Mouse (Mus musculus) small intestine, adult 2 months (tissue): ENCODE results near the gene Eif3i. TPM values are rescaled to one million over a fixed set of nuclear protein-coding genes. Genes with fewer than 3 reads are reported as not detected.
A peak's percentile ranks its signal among the peaks of the same experiment; 100 is the strongest.

Experiments
- H3K27ac ChIP-seq: fragments of 200-500 bp; 2 replicates; pipeline ENCODE4 v1.5.1; 2012; ENCODE audit warnings: low read depth, low read length, control low read depth, inconsistent platforms; ENCODE audit not compliant: insufficient read depth
- H3K27me3 ChIP-seq: fragments of 200-500 bp; 2 replicates; pipeline ENCODE4 v1.6.1; 2012; ENCODE audit warnings: mild to moderate bottlenecking, moderate library complexity, low read length, inconsistent platforms; ENCODE audit not compliant: control insufficient read depth, insufficient read depth
- H3K36me3 ChIP-seq: fragments of 200-500 bp; 2 replicates; pipeline ENCODE4 v1.6.1; 2012; ENCODE audit warnings: mild to moderate bottlenecking, low read length, control low read depth, inconsistent platforms; ENCODE audit not compliant: control insufficient read depth, insufficient read depth
- H3K4me1 ChIP-seq: fragments of 200-500 bp; 2 replicates; pipeline ENCODE4 v1.6.1; 2012; ENCODE audit warnings: low read length, inconsistent platforms, mixed read lengths; ENCODE audit not compliant: control insufficient read depth, insufficient read depth, insufficient read length
- H3K4me3 ChIP-seq: fragments of 200-500 bp; 2 replicates; pipeline ENCODE4 v1.5.1; 2012; ENCODE audit warnings: low read depth, mild to moderate bottlenecking, control low read depth, inconsistent platforms, low read length, moderate library complexity
- CTCF ChIP-seq: fragments of 200-500 bp; IDR thresholded peaks from 2 replicates; pipeline ENCODE4 v1.5.1; 2012; ENCODE audit warnings: low read depth, mild to moderate bottlenecking, control low read depth, inconsistent platforms, low read length, moderate library complexity, mixed read lengths; ENCODE audit not compliant: insufficient replicate concordance, insufficient read length; ENCODE audit errors: extremely low read depth
- POLR2A ChIP-seq: fragments of 200-500 bp; IDR thresholded peaks from 2 replicates; pipeline ENCODE4 v1.6.1; 2012; ENCODE audit warnings: low read depth, mild to moderate bottlenecking, control low read depth, inconsistent platforms, low read length, moderate library complexity
- WGBS: fragments of 180-500 bp; shearing (Covaris S2); methylation state at CpG from one replicate; pipeline ENCODE4 v1.1.7; 2018; 5-methylcytosine and 5-hydroxymethylcytosine counted together
- polyA plus RNA-seq: library from polyadenylated mRNA; depleted of rRNA; stranded (reverse); fragments of >200 nt; gene quantifications from 2 replicates; pipeline ENCODE4 v1.2.3, GENCODE M21; 2012

Eif3i gene
- polyA plus RNA-seq, 1 experiment, result 202 TPM

DNA sequence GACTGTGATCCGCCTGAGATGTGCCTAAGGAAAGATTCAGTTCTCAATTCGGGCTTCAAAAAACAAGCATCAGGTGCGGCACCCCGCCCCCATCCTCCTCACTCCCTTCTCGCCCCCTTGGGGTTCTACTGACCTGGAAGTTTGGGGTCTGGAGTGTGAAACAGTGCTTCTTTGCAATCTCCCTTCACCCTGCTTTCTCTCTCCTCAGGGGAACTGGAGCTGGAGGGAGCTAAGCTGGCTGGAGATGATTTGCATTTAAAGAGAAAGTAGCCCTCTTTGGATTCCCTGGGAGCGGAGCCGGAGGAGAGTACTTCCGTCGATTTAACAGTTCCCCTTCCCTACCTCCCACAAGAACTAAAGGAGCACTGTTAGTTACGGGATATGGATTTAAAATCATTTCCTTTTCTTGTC, 23.2 kb upstream of the Eif3i start, which contains the start of gene Ccdc28b:
TSS of gene Ccdc28b (minus strand) at position 267 of the 411 bp plus-strand sequence.
- Histone ChIP-seq H3K27me3 (no peaks in the 10 kb centered on the region), H3K4me1 (peaks cover 9% of the 10 kb centered on the region), H3K36me3 (peaks cover 13% of the 10 kb centered on the region), H3K27ac (peak within 1 kb of the TSS; percentile 62), H3K4me3 (peak within 1 kb of the TSS; percentile 71)
- 1% methylated on average over 10 of the region's 10 CpGs for WGBS
- TF ChIP-seq POLR2A (peak; percentile 34; the same call in 1 of the 2 replicates), CTCF (no peak)

DNA sequence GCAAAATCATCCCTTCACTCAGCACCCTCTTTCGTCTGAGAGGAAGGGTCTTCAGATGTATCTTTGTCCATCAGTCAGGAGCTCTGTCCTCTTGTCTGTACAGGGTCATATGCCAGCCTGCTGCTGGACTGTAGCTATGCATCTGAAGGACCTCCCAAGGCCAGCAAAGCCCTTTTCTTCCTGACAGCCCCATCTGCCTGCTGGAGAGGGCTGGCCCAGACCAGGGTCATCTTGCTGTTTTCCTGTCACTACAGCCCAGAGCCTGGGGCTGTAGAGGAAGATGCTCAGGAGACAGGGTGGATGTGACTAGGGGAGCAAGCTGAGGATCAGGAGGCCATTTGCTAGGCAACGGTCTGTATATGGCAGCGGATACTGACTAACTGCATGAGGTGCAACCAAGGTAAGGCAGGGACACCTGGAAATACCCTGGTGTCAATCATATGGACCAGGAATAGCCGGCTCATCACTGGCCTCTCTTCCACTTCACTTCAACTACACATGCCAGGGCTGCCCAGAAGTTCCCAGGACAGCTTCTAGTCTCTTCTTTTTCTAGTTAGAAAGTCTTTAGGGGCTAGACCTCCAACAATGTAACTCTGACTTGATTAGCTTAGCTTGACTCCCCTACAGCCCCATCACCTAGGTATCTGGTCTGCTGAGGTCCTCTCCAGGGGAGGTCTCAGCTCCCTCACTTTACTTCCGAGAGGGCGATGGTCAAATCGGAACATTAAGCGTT, 22.5 kb upstream of the Eif3i start:
- peaks cover 6% of the 10 kb centered on the region for H3K36me3 ChIP-seq
- no peaks in the 10 kb centered on the region for H3K27me3 ChIP-seq
- WGBS, result 26% methylated on average over 8 of the region's 8 CpGs
- peak overlapping the region; percentile 71 for H3K4me3 ChIP-seq
- TF ChIP-seq CTCF (no peak), POLR2A (no peak)
- peaks cover 14% of the 10 kb centered on the region for H3K4me1 ChIP-seq
- no peak overlapping the region for H3K27ac ChIP-seq

- H3K27ac ChIP-seq, result no peak overlapping the region
- WGBS, result 84% methylated on average over 11 of the region's 11 CpGs
- no peak overlapping the region; the same call in 1 of the 2 replicates for H3K4me3 ChIP-seq
- peaks cover 14% of the 10 kb centered on the region for H3K4me1 ChIP-seq
- no peak for TF ChIP-seq POLR2A
- no peak for TF ChIP-seq CTCF
- no peaks in the 10 kb centered on the region for H3K27me3 ChIP-seq
- no peaks in the 10 kb centered on the region for H3K36me3 ChIP-seq
These were observed 21.8 kb upstream of the Eif3i start for GRCm38 (mm10) chr4:129622120-129622802.

DNA sequence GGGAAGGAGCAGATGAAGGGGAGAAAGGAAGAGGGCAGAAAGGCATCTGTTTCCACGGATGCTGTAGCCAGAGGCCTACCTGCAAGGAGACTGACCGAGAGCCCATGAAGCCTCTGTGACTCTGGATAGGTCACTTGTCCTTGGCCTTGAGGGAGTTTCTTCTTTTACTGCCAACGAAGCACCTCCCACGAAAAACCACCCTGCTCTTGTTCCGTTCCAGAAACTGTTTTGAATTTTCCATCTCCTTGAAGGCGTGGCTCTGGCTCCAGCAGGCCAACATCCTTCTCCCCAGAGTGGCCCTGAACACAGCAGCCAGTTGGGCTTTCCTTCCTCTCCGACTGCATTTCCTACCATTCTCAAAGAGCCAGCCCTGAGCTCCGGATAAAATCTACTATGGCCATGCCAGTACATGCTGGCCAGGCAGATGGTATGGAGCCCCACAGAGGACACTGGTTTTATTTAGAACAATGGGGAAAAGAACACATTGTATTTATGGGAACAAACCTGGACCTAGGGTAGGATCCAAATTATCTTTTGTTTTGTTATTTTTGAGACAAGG, 20.9 kb upstream of the Eif3i start:
- WGBS, result 69% methylated on average over 8 of the region's 8 CpGs
- TF ChIP-seq CTCF (no peak), POLR2A (no peak)
- peak overlapping the region; percentile 19; the same call in 1 of the 2 replicates for H3K27ac ChIP-seq
- H3K27me3 ChIP-seq, result no peaks in the 10 kb centered on the region
- peaks cover 14% of the 10 kb centered on the region for H3K4me1 ChIP-seq
- H3K4me3 ChIP-seq, result peak overlapping the region; percentile 25
- no peaks in the 10 kb centered on the region for H3K36me3 ChIP-seq

DNA sequence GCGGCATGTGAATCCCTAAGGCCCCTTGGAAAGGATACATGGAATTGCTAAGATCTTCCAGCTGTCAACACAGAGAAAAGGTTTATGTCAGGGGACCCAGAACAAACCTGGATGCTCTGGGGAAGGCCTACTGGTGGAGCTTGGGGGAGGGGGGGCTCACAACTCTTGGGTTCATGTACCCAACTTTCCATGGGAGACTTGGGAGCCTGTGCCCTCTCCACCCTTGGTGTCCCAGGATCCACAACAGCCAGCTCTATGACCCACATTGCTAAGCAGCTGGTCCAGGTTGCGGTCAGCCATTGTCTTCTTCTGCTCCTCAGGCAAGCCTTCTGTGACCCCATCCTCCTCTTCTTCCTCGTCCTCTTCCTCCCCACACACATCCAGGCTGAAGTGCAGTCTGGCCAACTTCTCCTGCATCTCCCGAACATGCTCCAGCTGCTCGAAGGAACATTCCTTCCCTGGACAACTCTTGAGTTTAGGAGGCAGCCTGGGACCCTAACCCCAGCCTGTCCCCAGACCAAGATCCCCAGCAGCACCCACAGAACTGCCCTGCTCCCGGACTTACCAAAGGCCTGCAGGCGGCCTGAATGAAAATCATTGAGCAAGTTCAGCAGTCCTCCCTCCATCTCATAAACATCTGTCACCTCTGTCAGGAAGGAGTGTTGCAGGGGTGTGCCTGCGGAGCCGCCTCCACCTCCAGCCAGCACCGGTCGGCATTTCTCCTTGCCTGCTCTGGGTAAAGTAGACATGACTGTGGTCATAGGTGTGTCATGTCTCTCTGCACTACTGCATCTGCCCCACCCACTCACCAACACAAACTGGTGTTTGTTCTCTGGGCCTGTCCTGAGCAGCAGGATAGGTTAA, 20.2 kb upstream of the Eif3i start:
- no peaks in the 10 kb centered on the region for H3K27me3 ChIP-seq
- no peaks in the 10 kb centered on the region for H3K36me3 ChIP-seq
- WGBS, result 90% methylated on average over 11 of the region's 11 CpGs
- peak overlapping the region; percentile 25 for H3K4me3 ChIP-seq
- TF ChIP-seq POLR2A (no peak), CTCF (no peak)
- H3K4me1 ChIP-seq, result peaks cover 14% of the 10 kb centered on the region
- H3K27ac ChIP-seq, result peak overlapping the region; percentile 19

DNA sequence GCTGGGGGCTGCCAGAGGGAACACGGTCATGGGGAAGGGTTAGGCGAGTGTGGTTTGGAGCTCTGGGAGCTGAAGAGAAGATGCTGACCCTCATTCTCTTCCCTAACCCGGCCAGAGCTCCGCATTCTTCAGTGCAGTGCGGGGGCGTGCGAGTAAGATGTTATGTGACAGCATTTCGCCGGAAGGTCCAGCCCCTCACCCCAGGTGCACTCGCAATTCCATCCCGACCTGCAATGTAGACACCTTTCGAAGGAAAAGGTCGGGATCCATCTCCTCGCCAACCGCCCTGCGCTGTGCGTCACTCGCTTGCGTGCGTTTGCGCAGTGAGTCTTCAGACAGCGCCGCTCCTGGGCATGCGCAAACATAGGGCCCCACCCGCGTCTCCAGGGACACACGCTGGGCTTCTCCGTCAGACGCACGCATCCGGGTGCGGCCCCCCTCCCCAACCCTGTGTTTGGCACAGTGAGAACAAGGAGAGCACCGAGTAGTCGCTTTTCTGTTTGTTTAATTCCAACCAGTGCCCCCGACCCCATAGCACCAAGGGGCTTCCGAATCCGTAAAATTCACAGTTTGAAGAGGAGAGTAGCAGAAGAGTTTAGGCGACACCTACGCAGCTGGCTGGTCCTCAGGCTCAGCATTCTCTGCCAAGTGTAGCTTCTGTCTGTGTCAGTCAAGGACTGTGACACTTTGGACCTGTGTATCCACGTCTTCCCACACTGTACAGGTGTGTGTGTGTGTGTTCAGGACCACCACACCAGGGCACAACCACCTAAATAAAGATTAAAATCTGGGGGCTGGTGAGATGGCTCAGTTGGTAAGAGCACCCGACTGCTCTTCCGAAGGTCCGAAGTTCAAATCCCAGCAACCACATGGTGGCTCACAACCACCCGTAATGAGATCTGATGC, 18.6 kb upstream of the Eif3i start, which contains the start of gene Iqcc:
TSS of gene Iqcc (minus strand) at position 314 of the 906 bp plus-strand sequence.
- H3K4me3 ChIP-seq, result peak within 1 kb of the TSS; percentile 67
- peak; percentile 82 for TF ChIP-seq POLR2A
- no peak for TF ChIP-seq CTCF
- WGBS, result 1% methylated on average over 44 of the region's 44 CpGs

More for the DNA sequence above, 18.6 kb upstream of the Eif3i start, which contains the start of gene Iqcc:
- Histone ChIP-seq H3K4me1 (peaks cover 8% of the 10 kb centered on the region), H3K27ac (peak within 1 kb of the TSS; percentile 77), H3K27me3 (no peaks in the 10 kb centered on the region), H3K36me3 (no peaks in the 10 kb centered on the region)
